Mouse (Mus musculus): ENCODE measurements around the gene Mtmr12.

GRCm38 (mm10) chr15:12238337-12238736 is 33.5 kb downstream of the Mtmr12 start:
- TF ChIP-seq CTCF (IDR thresholded peaks at IDR 0.05; ENCODE audit: borderline replicate concordance, control insufficient read depth, extremely low read depth, insufficient read depth, low read length, poor library complexity), result no peak
- TF ChIP-seq POLR2A (IDR thresholded peaks at IDR 0.05; ENCODE audit: control insufficient read depth, extremely low read depth, insufficient read depth, low read length, poor library complexity), result no peak
